Mouse (Mus musculus): Measurements from ENCODE around the gene Tmem8.
"Not testable (repeated sequence)": the region's sequence is repeated elsewhere in the genome, so short reads cannot be mapped to it uniquely, and the experiment has no call there.

The Tmem8 gene

GRCm38 (mm10) chr17:26113181-26113948 lies at the start of gene Tmem8:
Gene Tmem8 (plus strand): TSS chr17:26113299.
- DNase-seq (ENCODE audit: low spot score) = peak; percentile 61

- DNase-seq (ENCODE audit: low spot score) = no peak
Observed at GRCm38 (mm10) chr17:26064916-26065315, 48.2 kb upstream of the Tmem8 start.

- no peak for DNase-seq (ENCODE audit: low spot score)
Observed at GRCm38 (mm10) chr17:26066488-26067020, 46.5 kb upstream of the Tmem8 start.

- DNase-seq (ENCODE audit: low spot score) = no peak
Observed at GRCm38 (mm10) chr17:26068024-26068830, 44.9 kb upstream of the Tmem8 start.

- DNase-seq (ENCODE audit: low spot score) = peak; percentile 79
Observed at GRCm38 (mm10) chr17:26068831-26069739, 44.0 kb upstream of the Tmem8 start, which contains the start of gene Rab11fip3. Gene Rab11fip3 (minus strand): TSS chr17:26069555.

GRCm38 (mm10) chr17:26070136-26070535 lies 43.0 kb upstream of the Tmem8 start:
- no peak for DNase-seq (ENCODE audit: low spot score)

- no peak for DNase-seq (ENCODE audit: low spot score)
Observed at GRCm38 (mm10) chr17:26075246-26075645, 37.9 kb upstream of the Tmem8 start.

- DNase-seq (ENCODE audit: low spot score) = no peak
Observed at GRCm38 (mm10) chr17:26078851-26079250, 34.2 kb upstream of the Tmem8 start.

- no peak for DNase-seq (ENCODE audit: low spot score)
Observed at GRCm38 (mm10) chr17:26080867-26081266, 32.2 kb upstream of the Tmem8 start.

GRCm38 (mm10) chr17:26087059-26087564 lies 26.0 kb upstream of the Tmem8 start:
- DNase-seq (ENCODE audit: low spot score) = no peak

- DNase-seq (ENCODE audit: low spot score) = peak; percentile 92
Observed at GRCm38 (mm10) chr17:26089905-26090632, 23.0 kb upstream of the Tmem8 start, which contains the start of gene Decr2. Gene Decr2 (minus strand): TSS chr17:26090337.

GRCm38 (mm10) chr17:26094531-26095110 lies 18.5 kb upstream of the Tmem8 start:
- no peak for DNase-seq (ENCODE audit: low spot score)

- DNase-seq (ENCODE audit: low spot score) = peak; percentile 63
Observed at GRCm38 (mm10) chr17:26095121-26095740, 17.9 kb upstream of the Tmem8 start, which contains the start of gene Nme4. Gene Nme4 (minus strand): TSS chr17:26095602.

- no peak for DNase-seq (ENCODE audit: low spot score)
Observed at GRCm38 (mm10) chr17:26098461-26098860, 14.6 kb upstream of the Tmem8 start.

GRCm38 (mm10) chr17:26099316-26099715 lies 13.8 kb upstream of the Tmem8 start:
- not testable (repeated sequence) for DNase-seq (ENCODE audit: low spot score)

GRCm38 (mm10) chr17:26100166-26100565 lies 12.9 kb upstream of the Tmem8 start:
- no peak for DNase-seq (ENCODE audit: low spot score)

GRCm38 (mm10) chr17:26101478-26101877 lies 11.6 kb upstream of the Tmem8 start:
- DNase-seq (ENCODE audit: low spot score) = no peak

- DNase-seq (ENCODE audit: low spot score) = no peak
Observed at GRCm38 (mm10) chr17:26105619-26106018, 7.5 kb upstream of the Tmem8 start.

- DNase-seq (ENCODE audit: low spot score) = no peak
Observed at GRCm38 (mm10) chr17:26110156-26110555, 2.9 kb upstream of the Tmem8 start.

GRCm38 (mm10) chr17:26111024-26111423 lies 2.1 kb upstream of the Tmem8 start:
- no peak for DNase-seq (ENCODE audit: low spot score)

All from layer of hippocampus, adult 11-12 months (tissue).